Mouse (Mus musculus): Measurements from ENCODE around the gene Dtl. TPM values are rescaled to one million over a fixed set of nuclear protein-coding genes. Genes with fewer than 3 reads are reported as not detected.
"Not testable (repeated sequence)": the region's sequence is repeated elsewhere in the genome, so short reads cannot be mapped to it uniquely, and the experiment has no call there.

Dtl gene
- total RNA-seq, 2 experiments from 2014 or later: 0.61 to 1.1 TPM

GRCm38 (mm10) chr1:191527089-191527488, 48.3 kb downstream of the Dtl start:
- no peak overlapping the region for H3K4me3 ChIP-seq
- no peak overlapping the region; the same call in 1 of the 2 replicates for H3K27ac ChIP-seq
- no peak for TF ChIP-seq CTCF (conservative IDR thresholded peaks at IDR 0.05)
- DNase-seq (ENCODE audit: low spot score in 2 of 2): peak; percentile 19 to 61

- no peak for DNase-seq (ENCODE audit: low spot score in 2 of 2)
- no peak for TF ChIP-seq CTCF (conservative IDR thresholded peaks at IDR 0.05)
- Histone ChIP-seq H3K4me3 (no peak overlapping the region), H3K27ac (no peak overlapping the region)
Measured at GRCm38 (mm10) chr1:191521395-191521794, 53.9 kb downstream of the Dtl start.

- no peak for DNase-seq (ENCODE audit: low spot score in 2 of 2)
- no peak overlapping the region for H3K27ac ChIP-seq
- no peak overlapping the region for H3K4me3 ChIP-seq
- no peak for TF ChIP-seq CTCF (conservative IDR thresholded peaks at IDR 0.05)
Measured at GRCm38 (mm10) chr1:191520669-191521068, 54.7 kb downstream of the Dtl start.

DNA sequence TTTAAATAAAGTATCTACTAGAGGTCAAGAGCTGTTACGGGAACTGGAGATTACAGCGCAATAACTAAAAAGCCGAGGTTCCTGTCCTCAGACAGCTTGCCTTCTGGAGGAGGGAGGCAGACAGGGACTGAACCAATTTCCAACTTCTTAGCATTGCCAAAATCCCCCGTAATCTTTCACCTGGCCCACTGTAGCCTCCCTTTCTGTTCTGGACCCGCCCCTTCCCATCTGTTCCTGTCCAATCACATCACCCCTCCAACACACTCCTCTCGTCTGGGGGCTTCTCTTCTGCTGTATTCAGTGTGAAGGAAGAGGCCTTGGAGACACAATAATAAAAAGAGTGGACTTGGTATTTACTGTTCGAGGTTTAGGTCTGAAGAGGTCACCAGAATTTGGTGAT, 55.1 kb downstream of the Dtl start:
- H3K27ac ChIP-seq: no peak overlapping the region
- no peak for DNase-seq (ENCODE audit: low spot score in 2 of 2)
- no peak for TF ChIP-seq CTCF (conservative IDR thresholded peaks at IDR 0.05)
- no peak overlapping the region for H3K4me3 ChIP-seq

DNA sequence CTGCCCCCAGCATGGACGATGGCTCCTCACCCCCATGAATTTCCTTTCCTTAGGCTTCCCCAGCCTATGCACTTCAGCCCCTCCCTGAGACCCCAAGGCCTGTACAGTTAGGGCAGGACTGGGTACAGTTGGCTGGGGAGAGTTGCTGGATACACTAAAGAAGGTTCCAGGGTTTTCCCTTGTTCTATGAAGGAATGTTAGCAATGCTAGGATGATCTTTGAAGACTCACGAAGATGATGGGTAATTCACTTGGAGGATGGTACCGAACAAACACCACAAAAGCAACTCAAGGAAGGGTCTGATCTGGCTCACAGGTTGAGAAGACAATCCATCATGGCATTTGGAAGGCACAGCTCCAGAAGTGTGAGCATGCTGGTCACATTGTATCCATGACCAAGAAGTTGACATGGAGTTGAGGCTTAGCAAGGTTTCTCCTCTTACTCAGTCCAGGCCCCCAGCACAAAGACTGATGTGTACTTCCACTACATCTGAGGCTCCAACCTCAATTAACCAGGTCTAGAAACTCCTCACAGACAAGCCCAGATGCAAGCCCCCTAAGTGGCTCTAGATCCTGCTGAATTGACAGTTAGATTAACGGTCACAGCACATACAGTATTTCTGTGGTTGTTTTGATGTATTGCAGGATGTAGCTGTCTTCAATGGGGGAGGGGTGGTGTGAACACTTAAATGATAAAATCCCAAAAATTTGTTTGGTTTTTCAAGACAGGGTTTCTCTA, 55.8 kb downstream of the Dtl start:
- Histone ChIP-seq H3K27ac (no peak overlapping the region), H3K4me3 (no peak overlapping the region)
- no peak for DNase-seq (ENCODE audit: low spot score in 2 of 2)
- TF ChIP-seq CTCF (conservative IDR thresholded peaks at IDR 0.05): no peak

DNA sequence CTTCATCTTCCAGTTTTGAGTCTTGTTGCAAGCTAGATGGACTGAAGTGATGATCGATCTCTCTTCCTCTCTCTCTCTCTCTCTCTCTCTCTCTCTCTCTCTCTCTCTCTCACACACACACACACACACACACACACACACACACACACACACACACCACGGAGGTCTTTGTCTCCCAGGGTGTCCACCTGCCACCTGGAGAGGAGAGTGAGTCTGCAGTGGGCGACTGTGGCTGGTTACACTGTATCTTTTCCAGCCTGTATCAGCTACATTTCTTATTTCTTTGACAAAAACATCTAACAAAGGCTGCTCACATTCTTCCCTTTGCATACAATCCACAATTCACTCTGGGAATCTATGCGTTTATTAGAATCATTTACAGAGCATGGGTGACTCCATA, 56.4 kb downstream of the Dtl start:
- TF ChIP-seq CTCF (conservative IDR thresholded peaks at IDR 0.05): no peak
- H3K4me3 ChIP-seq: no peak overlapping the region
- DNase-seq (ENCODE audit: low spot score in 2 of 2): no peak
- no peak overlapping the region for H3K27ac ChIP-seq

DNA sequence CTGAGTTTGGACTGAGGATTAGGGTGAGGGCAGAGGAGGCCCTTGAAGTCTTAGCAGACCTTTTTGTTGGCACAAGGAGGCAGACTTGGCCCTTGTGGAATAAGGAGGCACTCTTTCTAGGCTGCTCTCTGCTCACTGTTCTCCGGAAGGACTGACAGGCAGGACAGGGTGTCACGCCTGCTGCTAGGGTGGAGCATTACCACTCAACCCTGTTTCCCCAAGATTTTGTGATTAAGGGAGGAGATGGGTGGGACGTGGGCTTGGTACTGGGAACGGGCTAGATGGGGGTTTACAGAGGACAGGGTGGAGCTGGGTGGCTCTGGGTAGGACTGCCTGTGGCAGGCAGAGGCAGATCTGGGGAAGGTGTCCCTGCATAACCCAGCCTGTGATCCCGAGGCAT, 57.4 kb downstream of the Dtl start:
- H3K27ac ChIP-seq: no peak overlapping the region
- no peak for TF ChIP-seq CTCF (conservative IDR thresholded peaks at IDR 0.05)
- DNase-seq (ENCODE audit: low spot score in 2 of 2): no peak
- H3K4me3 ChIP-seq: no peak overlapping the region

- H3K4me3 ChIP-seq: no peak overlapping the region
- DNase-seq (ENCODE audit: low spot score in 2 of 2): no peak
- no peak for TF ChIP-seq CTCF (conservative IDR thresholded peaks at IDR 0.05)
- no peak overlapping the region for H3K27ac ChIP-seq
Measured at GRCm38 (mm10) chr1:191517056-191517455, 58.3 kb downstream of the Dtl start.

DNA sequence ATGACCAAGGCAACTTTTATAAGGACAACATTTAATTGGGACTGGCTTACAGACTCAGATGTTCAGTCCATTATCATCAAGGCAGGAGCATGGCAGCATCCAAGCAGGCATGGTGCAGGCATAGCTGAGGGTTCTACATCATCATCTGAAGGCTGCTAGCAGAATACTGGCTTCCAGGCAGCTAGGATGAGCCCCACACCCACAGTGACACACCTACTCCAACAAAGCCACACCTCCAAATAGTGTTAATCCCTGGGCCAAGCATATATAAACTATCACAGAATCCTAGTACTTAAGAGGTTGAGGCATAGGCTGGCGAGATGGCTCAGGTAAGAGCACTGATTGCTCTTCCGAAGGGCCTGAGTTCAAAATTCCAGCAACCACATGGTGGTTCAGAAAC, 59.0 kb downstream of the Dtl start:
- H3K4me3 ChIP-seq; H3K27ac ChIP-seq; DNase-seq (ENCODE audit: low spot score in 2 of 2): not testable (repeated sequence)

DNA sequence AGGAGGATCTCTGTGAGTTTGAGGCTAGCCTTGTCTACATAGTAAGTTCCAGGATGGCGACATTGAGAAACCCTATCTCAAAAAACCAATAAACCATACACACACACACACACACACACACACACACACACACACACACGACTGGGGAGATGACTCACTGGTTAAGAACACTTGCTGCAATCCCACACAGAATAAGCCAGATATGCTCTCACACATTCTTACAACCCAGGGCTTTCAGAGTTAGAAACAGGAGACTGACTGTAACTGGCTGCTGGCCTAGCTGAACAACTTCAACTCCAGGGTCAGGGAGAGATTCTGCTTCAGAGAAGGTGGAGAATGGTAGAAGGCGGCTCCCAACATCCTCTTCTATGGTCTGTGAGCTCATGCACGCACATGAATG, 62.1 kb downstream of the Dtl start:
- Histone ChIP-seq H3K27ac (no peak overlapping the region), H3K4me3 (no peak overlapping the region)
- no peak for DNase-seq (ENCODE audit: low spot score in 2 of 2)
- TF ChIP-seq CTCF (conservative IDR thresholded peaks at IDR 0.05): no peak

GRCm38 (mm10) chr1:191512383-191512782, 63.0 kb downstream of the Dtl start:
- TF ChIP-seq CTCF (conservative IDR thresholded peaks at IDR 0.05): no peak
- H3K4me3 ChIP-seq: no peak overlapping the region
- no peak for DNase-seq (ENCODE audit: low spot score in 2 of 2)
- H3K27ac ChIP-seq: no peak overlapping the region

- no peak for TF ChIP-seq CTCF (conservative IDR thresholded peaks at IDR 0.05)
- H3K27ac ChIP-seq: no peak overlapping the region
- H3K4me3 ChIP-seq: no peak overlapping the region
- no peak for DNase-seq (ENCODE audit: low spot score in 2 of 2)
Measured at GRCm38 (mm10) chr1:191511503-191511902, 63.8 kb downstream of the Dtl start.

- TF ChIP-seq CTCF (conservative IDR thresholded peaks at IDR 0.05): no peak
- DNase-seq (ENCODE audit: low spot score in 2 of 2): no peak
- H3K27ac ChIP-seq: no peak overlapping the region
- no peak overlapping the region for H3K4me3 ChIP-seq
Measured at GRCm38 (mm10) chr1:191509865-191510264, 65.5 kb downstream of the Dtl start.

GRCm38 (mm10) chr1:191509131-191509530, 66.2 kb downstream of the Dtl start:
- no peak overlapping the region for H3K4me3 ChIP-seq
- no peak for TF ChIP-seq CTCF (conservative IDR thresholded peaks at IDR 0.05)
- no peak overlapping the region for H3K27ac ChIP-seq
- DNase-seq (ENCODE audit: low spot score in 2 of 2): no peak

Measured in layer of hippocampus, adult 2 months (tissue).